Mouse (Mus musculus) natural killer cell, adult 2 months (primary cell): Measurements from ENCODE around the gene Dpt.
"Not testable (repeated sequence)": the region's sequence is repeated elsewhere in the genome, so short reads cannot be mapped to it uniquely, and the experiment has no call there.

Experiments
- DNase-seq, 2 experiments: peaks; one replicate each; pipeline ENCODE4 v3.0.0; 2022; ENCODE audit warnings: low spot score in 2 of 2

The Dpt gene

DNA sequence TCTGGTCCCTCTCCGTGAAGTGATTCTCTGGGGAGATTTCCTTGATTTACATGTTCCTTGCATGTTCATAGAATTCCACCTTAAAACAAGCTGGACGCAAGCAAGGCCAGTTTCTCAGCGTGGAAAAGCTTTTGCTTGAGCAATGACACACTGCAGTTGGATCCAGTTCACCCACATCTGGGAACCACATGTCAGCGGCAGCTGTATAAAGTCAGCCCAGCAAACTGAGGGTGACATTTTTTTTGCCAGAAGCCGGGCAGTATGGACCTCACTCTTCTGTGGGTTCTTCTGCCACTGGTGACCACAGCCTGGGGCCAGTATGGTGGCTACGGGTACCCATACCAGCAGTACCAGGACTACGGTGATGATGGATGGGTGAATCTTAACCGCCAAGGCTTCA, at the start of gene Dpt:
Dpt (plus strand) TSS at position 174 of the 400 bp plus-strand sequence.
- no peak for DNase-seq

DNA sequence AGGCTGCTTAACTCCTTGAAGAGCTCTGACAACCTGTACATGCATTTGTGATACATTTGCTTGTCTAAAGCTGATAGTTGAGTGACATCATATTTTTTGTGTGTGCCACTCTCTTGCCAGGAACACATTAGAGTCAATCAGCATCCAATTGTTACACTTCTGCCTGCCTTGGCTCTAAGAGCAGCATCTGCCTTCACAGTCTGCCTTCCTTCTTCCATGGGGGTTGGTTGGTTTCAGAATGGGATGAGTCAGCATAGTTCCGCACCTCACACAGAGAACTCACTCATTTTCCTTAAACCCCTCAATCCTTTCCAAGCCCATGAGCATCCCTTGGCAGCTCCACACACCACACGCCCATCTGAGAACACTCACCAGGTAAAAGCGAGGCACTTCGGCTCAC, 42.7 kb upstream of the Dpt start:
- no peak for DNase-seq

DNA sequence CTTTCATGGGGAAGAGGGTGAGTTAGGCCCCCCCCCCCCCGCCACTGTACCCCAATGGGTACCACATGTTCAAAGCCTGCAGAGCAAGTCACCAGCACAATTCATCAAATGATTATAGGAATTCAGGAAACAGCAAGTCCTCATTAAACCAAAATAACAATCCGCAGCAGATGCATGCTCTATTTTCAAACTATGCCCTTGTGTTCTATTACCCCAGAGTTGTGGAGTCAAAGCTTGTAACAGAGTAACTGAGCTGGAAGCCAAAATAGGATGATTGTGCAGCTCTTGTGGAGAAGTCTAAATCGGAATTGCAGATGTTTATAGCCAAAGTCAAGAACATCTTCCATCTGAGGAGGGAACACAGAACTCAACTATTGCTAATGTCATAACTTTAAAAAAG, 40.8 kb upstream of the Dpt start:
- DNase-seq = no peak

DNA sequence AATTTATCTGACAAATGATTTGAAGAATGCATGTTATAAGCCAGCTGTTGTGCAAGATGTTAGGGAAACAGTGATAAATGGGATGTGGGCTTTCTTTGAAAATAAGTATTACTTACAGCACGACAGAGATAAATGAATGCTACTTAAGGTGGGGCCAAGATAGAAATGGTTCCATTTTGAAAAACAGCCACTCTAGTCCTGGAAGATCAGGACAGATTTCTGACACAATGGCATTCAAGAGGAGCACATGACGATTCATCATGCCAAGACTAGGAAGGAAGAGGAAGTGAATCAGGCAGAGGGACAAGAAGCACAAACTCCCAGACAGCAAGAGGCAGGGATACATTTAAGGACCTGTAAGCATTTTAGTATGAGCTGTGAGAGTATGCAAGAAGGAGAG, 39.5 kb upstream of the Dpt start:
- DNase-seq = no peak

DNA sequence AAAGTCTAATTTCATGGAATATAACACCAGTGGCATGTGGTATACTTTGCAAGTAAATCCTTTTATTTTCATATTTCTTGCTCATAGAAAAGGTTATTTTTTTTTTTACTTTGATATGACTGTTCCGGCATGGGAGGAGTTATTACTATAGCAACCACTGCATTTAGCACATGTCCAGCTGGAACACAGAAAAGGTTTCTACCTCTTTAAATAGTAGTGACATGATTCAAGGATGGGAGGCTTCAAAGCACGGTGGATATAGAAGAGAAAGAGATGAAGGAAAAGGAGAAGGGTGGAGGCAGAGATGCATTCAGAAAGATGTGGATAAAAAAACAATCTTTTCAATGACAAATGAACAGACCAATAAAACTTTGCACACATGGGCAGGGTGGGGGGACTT, 38.0 kb upstream of the Dpt start:
- DNase-seq = no peak

DNA sequence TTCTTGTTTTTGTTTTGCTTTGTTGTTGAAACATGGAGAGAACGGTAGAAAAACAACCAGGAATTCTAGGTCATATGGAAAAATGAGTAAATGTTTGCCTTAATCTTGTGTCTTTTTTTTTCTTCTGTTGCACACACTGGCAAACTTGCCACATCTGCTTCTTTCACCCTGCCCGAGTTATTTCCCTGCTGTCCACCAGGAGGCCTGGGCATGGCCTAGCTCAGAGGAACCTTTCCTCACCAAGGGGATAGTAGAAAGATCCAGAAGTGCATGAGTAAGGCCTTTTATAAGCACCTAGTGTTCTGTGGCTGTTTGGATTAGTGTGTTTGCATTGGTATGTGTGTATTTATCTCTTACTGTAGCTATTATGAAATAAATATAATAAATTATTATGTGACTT, 34.2 kb upstream of the Dpt start:
- DNase-seq = peak in 1 of 2 experiments; percentile 4

DNA sequence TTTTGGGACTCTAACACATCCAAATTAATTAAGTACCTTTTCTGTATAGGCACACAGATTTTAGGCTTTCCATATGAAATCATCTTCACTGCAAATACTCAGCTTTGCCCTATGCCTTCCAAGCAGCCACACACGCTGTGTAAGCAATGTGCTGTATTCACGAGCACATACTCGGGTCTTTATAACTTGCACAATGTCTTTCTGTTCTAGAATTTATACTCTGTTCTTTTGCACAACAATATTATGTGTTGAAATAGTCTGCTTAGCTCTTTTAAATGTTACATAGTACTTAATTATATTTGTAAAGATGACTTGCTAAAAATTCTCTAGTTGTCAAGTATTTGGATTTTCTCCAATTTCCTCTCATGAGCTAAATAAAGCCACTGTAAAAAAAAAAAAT, 29.8 kb upstream of the Dpt start:
- no peak for DNase-seq

DNA sequence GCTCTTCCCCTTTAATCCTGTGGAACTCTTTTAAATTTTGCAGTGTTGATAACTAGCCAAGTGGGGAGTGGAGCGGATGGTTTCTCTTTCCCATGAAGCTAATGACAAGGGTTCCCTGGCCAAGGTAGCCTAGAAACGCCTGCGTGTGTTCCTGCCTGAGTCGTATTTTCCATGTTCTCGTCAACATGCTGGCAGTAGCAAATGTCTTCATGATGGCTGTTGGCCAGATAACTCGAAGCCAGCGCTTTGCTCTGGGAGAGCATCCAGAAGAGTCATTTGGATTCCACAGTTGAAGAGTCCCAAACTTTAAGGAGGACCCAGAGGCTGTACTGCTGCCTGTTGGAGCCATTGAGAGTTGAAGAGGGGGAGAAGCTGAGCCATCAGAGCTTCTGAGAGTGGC, 25.8 kb upstream of the Dpt start:
- no peak for DNase-seq

DNA sequence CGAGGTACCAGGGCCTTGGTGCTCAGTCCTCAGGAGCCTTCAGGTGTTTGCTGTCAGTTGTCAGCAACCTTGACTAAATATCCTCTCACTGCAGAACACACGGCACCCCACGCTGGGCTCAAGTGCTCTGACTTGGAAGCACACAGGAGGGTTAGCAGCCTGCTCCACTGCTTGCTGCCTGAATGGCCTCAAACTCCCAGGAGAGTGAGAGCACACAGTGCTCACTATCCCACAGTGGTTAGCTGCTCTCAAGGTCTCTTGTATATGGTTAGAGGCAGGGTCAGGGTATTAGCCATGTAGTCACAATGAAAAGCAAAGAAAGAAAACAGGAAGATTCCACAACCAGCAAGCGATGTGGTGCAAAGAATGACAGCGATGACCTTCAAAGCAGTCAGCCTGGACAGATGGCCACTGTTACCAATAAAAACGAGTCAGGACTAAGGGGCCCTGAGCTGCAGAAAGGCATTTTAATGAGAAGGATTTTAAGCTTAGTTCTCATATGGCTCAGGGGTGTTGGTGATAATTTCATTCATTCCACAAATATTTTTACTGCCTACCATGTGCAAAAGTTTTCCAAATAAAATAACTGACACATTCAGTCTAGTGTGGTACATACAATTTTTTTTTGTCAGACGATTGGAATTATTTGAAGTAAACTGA, 15.5 kb upstream of the Dpt start:
- no peak for DNase-seq

DNA sequence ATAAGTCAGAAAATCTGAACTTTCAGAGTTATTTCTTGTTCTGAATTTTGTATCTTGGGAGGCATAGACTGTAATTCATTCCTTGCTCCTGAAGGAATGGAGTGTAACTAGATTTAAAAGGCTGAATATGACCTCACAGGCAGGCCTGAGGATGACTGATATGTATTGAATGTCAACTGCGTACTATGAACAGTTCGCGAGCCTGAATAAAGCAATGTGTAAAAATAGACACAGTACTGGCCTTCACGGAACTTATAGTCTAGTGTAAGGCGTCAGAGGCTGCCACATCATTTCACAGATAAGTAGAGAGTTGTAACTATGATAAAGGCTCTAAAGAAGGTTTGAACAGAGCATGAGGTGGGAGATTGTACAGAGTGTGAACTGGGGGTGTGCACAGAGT, 10.3 kb upstream of the Dpt start:
- DNase-seq = no peak

DNA sequence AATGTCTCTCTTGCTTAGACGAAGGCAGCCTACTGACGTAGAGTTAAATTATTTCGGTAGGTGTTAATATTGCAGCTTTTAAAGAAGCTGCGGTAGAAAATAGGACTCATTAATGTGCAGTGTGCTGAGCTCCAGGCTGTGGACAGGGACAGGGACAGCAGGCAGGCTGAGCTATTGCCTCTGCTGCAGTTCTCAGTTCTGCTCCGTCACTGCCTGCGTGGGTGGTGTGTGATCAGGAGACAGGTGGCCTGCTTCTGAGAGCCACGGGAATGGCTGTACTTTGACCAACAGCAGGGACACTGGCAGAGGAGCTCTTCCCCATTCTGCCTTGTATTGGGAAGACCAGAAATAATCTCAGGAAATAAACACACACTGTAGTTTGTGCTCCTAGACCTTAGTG, 8.7 kb upstream of the Dpt start:
- no peak for DNase-seq

DNA sequence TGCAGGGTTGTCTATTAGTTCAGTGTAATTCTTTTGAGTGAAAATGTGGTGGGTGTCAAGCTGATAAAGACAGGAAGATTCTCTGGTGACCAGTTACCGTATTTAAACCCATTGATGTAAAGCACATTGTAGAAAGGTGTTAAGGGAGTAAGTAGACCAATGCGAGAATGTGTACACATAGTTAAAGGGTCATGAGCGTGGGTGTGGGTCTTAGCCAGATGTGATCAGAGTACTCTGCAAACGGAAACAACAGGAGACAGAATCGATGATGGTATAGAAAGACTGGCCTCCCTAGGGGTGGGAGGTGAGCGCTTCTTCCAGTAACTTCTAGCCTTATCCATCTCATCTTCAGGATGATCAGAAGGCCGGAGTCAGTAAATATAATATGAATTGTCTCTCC, 8.2 kb upstream of the Dpt start:
- no peak for DNase-seq

DNA sequence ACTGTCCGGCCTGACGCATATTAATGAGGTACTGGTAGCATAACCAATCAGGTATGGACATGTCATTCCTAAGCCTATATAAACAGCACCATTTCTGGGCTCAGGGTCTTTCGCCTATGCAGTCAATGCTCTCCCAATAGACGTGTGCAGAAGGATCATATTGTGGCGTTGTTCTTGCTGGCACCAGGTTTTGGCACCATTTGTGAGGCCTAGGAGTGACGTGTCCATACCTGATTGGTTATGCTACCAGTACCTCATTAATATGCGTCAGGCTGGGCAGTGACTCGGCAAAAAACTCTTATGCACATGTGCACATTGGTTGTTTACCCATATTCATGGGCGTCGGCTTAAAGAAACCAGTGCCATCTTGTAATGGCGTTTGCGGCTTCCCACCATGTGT, 6.1 kb upstream of the Dpt start:
- not testable (repeated sequence) for DNase-seq

DNA sequence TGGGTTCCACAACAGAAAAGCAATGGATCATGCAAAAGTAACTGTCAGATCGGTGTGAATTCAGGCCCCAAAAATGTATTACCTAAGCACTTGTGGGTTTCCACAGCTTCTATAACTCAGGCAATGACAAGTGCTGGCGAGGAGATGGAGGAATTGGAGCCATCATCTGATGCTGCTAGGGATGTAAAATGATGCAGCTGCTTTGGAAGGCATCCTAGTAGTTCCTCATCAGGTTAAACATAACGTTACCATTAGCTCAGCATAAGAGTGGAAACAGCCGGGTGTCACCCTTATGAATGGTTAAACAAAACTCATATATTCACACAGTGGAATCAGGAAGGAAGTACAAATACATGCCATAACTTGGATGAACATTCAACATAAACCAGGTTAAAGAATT, 3.4 kb upstream of the Dpt start:
- DNase-seq = no peak

DNA sequence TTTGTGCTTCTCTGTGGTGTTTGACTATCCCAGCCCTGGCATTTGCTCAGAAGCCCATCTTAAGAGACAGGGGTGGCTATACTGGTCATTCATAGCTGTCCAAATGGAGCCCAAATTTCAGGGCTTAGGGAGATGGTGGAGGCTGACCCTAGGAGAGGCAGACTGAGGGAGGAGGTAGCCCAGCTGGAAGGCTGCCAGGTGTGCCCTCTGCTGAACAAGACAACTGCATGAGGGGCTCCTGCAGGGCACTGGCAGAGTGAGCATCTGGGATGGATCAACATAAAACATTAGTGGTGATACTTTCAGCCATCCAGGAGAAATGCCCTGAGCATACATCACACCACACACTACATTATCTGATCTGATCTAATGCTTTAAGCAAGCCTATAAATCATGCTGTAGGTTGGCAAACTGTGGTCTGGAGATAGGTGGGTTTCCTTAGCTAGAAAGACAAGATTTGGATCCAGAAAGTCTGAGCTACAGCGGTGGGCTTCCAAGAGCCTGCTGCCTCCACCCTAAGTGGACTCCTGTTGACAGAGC, 1.4 kb downstream of the Dpt start:
- DNase-seq = no peak

DNA sequence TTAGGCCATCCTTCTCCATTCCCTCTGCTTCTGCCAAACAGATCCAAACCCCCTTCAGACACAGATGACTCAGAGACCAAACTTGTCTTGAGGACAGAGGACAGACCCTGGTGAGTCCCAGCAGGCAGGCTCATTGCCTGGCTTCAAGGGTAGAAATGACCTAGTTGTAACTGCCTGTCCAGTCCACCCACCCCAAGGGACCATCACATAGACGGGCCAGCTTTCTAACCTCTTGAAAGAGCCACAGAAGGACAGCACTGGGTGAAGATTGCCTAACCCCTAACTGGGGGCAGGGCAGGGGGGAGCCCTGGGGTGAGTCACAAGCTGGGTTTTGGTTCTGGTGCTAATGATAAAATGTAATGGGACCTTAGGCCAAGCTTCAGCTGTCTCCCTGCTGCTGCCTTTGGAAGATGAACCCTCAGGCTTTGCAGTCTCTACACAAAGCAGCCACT, 2.1 kb downstream of the Dpt start:
- no peak for DNase-seq

DNA sequence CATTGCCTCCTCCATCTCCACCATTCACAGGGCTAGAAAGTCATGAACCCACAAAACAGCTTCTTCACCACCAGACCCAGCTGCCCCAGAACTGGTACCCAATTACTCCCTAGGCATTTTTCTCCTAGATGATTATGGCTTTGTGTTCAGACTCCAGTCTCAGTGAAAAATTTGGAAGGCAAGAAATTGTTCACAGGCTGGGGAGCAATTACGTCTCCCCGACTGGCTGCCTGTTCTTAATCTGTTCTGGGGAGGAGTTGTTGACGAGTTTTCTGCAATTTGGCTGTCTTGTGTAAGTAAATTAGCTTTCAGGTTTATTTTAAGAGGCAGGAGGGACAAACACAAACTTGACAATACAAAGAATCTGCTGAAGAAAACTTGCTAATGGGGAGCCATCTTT, 2.7 kb downstream of the Dpt start:
- no peak for DNase-seq

DNA sequence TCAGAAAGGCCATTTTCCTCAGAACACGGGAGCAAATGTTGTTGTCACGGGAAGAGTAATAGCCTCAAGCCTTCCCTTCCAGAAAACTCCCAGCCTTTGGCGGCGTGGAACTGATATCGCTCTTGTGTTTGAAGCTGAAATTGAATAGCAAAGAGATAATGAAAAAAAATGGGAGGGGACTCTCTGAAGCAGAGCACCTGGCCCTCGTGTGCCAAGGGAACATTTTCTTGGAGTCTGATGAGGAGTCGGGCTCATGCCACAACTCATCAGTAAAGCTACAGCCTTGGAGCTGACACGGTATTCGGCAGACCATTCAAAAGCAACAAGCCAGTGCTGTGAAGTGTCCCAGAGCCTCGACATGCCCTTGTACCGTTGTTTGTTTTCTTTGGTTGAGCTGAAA, 7.8 kb downstream of the Dpt start:
- DNase-seq = no peak

DNA sequence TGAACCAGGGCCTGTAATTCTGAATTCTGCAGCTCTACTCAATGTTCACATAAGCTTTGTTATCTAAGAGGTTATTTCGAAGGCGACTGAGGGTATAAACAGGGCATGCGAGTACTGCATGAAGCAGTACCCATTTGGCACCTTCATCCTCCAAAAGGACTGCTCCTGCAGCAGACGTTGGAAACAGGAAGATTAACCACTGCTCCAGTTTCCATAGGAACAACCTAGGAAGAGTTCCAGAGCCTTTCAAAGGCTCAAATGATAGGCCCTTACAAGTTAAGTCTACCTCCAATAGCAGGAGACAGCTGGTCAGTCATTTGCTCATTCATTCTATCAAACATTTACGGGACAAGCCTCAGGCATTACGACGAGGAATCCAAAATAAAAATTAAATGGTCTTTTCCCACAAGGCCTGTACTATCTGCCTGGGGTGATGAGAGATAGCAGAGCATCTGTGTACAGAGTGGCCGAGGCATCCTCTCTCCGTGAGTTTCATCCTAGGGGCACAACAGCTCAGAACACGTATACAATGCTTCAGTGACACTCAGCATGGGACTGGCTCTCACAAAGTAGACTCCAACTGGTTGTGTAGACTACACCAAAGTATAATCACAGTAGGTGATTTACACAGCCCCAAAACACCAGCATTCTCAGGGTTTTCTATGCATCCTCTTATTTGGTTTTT, 8.4 kb downstream of the Dpt start:
- no peak for DNase-seq

DNA sequence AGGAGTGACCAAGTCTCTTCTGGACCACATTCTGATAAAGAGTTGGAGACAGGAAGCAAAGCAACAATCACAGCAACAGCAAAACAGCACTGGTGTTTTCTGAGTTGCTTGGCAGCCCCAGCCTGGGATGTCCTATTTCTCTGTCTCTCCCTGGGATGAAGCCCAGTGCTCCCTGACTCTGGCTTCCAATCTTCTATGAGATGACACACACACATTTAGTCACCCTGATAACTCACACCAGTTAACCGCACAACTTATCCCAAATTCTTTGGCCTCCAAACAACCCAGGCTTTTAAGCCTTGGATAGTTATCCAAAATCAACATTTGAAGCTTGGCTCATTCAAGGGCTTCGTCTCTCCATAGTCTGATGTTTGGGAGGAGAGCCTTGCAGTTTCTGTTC, 12.9 kb downstream of the Dpt start:
- DNase-seq = no peak

DNA sequence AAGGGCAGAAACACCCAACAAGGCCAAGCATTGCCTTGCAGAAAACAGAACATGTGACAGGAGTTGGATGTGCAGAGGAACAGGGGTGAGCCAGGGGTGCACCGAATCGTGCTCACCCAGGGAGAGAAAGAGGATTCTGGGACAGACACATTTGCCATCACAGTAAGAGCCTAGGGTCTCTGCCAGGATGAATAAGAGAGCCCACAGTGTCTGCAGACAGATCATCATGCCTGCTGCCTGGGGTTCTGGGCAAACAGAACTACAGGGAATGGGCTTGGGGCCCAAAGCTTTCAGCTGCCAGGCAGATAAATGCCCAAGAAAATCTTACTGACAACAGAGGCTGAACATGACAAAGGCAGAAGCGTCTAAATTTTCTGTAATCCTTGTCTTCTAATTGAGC, 14.9 kb downstream of the Dpt start:
- DNase-seq = no peak

DNA sequence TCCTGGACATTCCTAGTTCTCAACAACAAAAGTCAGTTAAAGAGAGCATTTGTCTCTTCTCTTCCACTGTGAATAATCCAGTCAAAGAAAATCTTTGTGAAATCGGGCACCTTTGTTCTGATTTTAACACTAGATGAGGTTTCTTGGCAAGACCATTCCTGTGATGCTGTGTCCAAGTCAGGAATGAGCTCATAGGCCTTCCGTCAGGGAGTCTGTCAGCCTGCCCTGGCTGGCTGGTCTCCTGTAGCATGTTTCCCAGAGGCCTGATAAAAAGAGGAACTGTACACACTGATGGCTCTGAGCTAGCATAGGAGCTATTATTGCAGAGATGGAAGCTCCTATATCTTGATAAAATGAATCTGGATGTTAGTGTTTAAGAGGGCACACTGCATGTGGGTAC, 17.8 kb downstream of the Dpt start:
- no peak for DNase-seq

DNA sequence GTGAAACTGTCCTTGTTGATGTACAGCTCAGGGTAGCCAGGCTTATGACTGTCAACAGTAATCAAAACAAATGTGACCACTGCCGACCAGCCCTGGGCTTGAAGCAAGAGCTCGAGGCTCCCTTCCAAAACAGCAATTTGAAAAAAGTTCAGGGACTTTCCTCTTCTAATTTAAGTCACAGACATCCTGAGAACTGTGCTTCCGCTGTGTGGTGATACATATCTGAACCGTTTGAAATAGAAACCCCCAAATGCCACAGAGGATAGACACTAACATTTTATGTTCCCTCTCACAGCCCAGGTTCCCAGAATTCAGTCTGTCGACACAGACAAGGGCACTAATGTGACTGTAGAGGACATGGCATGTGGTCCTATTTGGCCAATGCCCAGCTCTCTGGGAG, 18.9 kb downstream of the Dpt start:
- DNase-seq = peak; percentile 41 to 45

DNA sequence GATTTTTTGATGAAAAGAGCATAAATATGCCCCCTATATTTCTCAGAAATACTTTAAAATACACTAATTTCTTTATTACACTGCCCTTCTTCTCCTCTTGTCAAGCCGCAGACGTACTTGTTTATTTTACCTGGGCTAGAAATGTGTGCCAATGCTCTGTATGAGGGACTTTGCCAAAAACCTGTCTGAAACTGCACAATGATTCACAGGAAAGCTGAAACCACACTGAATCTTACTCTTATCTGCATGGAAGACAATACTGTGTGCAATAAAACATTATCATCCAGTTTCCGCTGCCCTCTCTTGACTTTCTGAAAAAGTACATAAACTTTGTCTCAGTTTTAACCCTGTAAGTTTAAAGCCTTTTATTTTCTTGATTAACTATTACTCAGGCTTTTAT, 20.9 kb downstream of the Dpt start:
- no peak for DNase-seq
